Mouse (Mus musculus) limb, embryonic 11.5 days (tissue): ENCODE results near the gene Neurl1b. TPM values are rescaled to one million over a fixed set of nuclear protein-coding genes. Genes with fewer than 3 reads are reported as not detected.
A peak's percentile ranks its signal among the peaks of the same experiment; 100 is the strongest.

Source experiments
- ATAC-seq: fragments of 200-750 bp; cut with Nextera tagmentation; 2 replicates; pipeline ENCODE4 v1.8.0; 2017; ENCODE audit warnings: low read depth; ENCODE audit not compliant: insufficient number of reproducible peaks, low FRiP score, low TSS enrichment
- DNase-seq: peaks from one replicate; pipeline ENCODE4 v3.0.0-alpha.2; 2015; ENCODE audit warnings: low spot score
- H3K27ac ChIP-seq: fragments of 300-500 bp; sonication (generic); replicated peaks from 2 replicates; pipeline ENCODE4 v1.5.1; 2014; ENCODE audit warnings: low read depth, mild to moderate bottlenecking, low read length
- H3K27me3 ChIP-seq: fragments of 300-500 bp; sonication (generic); 2 replicates; pipeline ENCODE4 v1.6.1; 2014; ENCODE audit warnings: mild to moderate bottlenecking, low read length, mixed read lengths; ENCODE audit not compliant: control insufficient read depth, insufficient read depth
- H3K36me3 ChIP-seq: fragments of 300-500 bp; sonication (generic); 2 replicates; pipeline ENCODE4 v1.6.1; 2014; ENCODE audit warnings: mild to moderate bottlenecking, low read length, moderate library complexity, mixed read lengths; ENCODE audit not compliant: control insufficient read depth, insufficient read depth
- H3K4me1 ChIP-seq: fragments of 300-500 bp; sonication (generic); 2 replicates; pipeline ENCODE4 v1.6.1; 2014; ENCODE audit warnings: low read length, mixed read lengths; ENCODE audit not compliant: control insufficient read depth, insufficient read depth
- H3K4me2 ChIP-seq: fragments of 300-500 bp; sonication (generic); 2 replicates; pipeline ENCODE4 v1.6.1; 2014; ENCODE audit warnings: low read depth, mild to moderate bottlenecking, moderate library complexity; ENCODE audit not compliant: severe bottlenecking
- H3K4me3 ChIP-seq: fragments of 300-500 bp; sonication (generic); 2 replicates; pipeline ENCODE4 v1.5.1; 2014; ENCODE audit warnings: low read depth, low read length
- H3K9ac ChIP-seq: fragments of 300-500 bp; sonication (generic); 2 replicates; pipeline ENCODE4 v1.6.1; 2014; ENCODE audit warnings: mild to moderate bottlenecking, low read length
- H3K9me3 ChIP-seq: fragments of 300-500 bp; sonication (generic); 2 replicates; pipeline ENCODE4 v1.6.1; 2016; ENCODE audit warnings: low read length; ENCODE audit not compliant: control insufficient read depth
- WGBS: fragments of 180-500 bp; shearing (Covaris S2); extraction: QIAGEN DNeasy Blood & Tissue Kit; methylation state at CpG from one replicate; pipeline ENCODE4 v1.1.7; 2014; 5-methylcytosine and 5-hydroxymethylcytosine counted together
- polyA plus RNA-seq: library from polyadenylated mRNA; unstranded; fragments of >200 nt; fragmentation: Nextera tagmentation; extraction: Ambion mirVana; gene quantifications from 2 replicates; pipeline ENCODE4 v1.2.1, GENCODE M21; 2014

Neurl1b gene
- polyA plus RNA-seq, 1 experiment from 2014 or later = 0.21 TPM

DNA sequence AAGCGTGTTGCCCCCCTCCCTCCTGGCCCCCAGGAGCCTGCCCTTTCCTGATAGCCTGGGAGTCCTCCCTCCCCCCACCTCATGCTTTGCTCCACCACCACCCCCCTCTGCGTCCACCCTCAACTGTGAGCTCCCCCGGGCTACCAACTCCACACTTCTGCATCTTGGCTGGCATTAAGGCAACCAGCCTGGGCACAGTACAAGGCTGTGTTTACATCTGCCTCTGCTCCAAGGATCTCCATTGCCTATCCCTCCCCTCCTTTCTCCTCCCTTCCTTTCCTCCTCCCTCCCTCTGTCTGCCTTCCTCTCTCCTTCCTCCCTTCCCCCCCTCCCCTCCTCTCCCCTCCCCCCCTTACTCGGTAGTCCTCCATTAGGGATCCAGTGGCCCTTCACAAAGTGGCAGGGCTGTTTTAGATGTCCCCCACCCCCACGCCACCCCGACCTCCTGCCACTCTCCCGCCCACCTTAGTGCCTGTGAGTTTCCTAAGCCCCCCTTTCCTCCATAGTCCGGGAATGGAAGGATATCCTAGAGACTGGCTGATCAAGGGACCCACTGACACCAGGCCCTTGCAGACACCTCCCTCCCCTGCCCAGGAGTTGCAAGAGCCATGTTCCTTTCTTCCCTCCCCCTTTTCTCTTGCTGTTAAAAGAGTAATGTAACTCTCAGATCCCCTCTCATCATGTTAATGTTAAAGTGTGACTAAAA, 34.2 kb upstream of the Neurl1b start:
- no peak for DNase-seq
- no peak overlapping the region for H3K4me3 ChIP-seq
- no peaks in the 10 kb centered on the region for H3K27me3 ChIP-seq
- no peaks in the 10 kb centered on the region for H3K36me3 ChIP-seq
- 0 out of 2 replicates have a peak overlapping the region, but pooled peaks have one; percentile 10 for H3K4me2 ChIP-seq
- no peak for ATAC-seq
- no peaks in the 10 kb centered on the region for H3K9me3 ChIP-seq
- no peak overlapping the region for H3K27ac ChIP-seq
- H3K4me1 ChIP-seq = peaks cover 10% of the 10 kb centered on the region
- H3K9ac ChIP-seq = no peak overlapping the region
- WGBS = 44% methylated on average over 8 of the region's 8 CpGs

DNA sequence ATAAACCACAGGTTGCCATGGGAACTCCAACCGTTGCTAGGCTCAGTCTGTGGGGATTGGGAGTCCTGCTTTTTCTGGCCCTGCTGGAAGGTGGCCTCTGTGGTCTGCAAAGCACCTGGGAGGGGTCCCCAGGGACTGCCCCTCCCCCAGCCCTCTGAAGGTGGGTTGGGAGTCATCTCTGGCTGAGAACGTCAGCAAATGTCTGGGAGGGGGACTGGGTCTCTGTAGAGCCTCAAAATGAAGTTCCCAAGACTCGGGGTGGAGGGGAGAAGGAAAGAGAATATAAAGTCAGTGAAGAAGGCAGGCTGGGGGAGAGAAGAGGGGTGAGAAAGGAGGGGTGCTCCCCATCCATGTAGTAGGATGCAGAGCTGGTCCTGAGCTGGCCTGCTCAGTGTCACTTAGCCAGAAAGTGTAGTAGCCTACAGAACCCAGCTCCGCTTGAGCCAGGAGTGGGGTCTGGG, 33.6 kb upstream of the Neurl1b start:
- H3K9me3 ChIP-seq = no peaks in the 10 kb centered on the region
- H3K4me3 ChIP-seq = no peak overlapping the region
- ATAC-seq (no peak), DNase-seq (peak; percentile 38)
- H3K9ac ChIP-seq = no peak overlapping the region
- H3K27ac ChIP-seq = no peak overlapping the region
- no peaks in the 10 kb centered on the region for H3K36me3 ChIP-seq
- 0 out of 2 replicates have a peak overlapping the region, but pooled peaks have one; percentile 10 for H3K4me2 ChIP-seq
- no peaks in the 10 kb centered on the region for H3K27me3 ChIP-seq
- 40% methylated on average over 4 of the region's 4 CpGs for WGBS
- peaks cover 10% of the 10 kb centered on the region for H3K4me1 ChIP-seq

DNA sequence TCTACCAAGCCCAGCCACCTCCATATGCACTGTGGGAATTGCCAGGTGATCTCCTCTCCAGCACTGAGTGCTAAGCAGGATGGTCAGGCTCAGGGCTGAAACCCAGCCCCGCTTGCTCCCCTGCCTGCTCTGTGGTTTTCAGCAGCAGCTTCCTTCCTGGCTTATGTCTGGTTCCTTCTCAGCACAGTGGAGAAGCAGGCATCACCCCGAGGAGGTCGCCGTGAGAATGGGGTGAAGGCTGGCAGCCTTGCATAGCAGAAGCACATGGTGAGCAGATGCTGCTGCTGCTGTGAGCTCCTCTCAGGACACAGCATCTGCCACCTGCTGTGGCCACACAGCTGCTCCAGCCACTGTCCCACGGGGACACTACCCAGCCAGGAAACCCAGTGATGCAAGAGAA, 33.0 kb upstream of the Neurl1b start:
- Histone ChIP-seq H3K27me3 (no peaks in the 10 kb centered on the region), H3K9me3 (no peaks in the 10 kb centered on the region), H3K36me3 (no peaks in the 10 kb centered on the region), H3K4me3 (no peak overlapping the region), H3K9ac (no peak overlapping the region), H3K27ac (no peak overlapping the region), H3K4me1 (peaks cover 10% of the 10 kb centered on the region), H3K4me2 (no peak overlapping the region)
- DNase-seq = peak; percentile 28
- WGBS = 52% methylated on average over 5 of the region's 5 CpGs
- no peak for ATAC-seq

DNA sequence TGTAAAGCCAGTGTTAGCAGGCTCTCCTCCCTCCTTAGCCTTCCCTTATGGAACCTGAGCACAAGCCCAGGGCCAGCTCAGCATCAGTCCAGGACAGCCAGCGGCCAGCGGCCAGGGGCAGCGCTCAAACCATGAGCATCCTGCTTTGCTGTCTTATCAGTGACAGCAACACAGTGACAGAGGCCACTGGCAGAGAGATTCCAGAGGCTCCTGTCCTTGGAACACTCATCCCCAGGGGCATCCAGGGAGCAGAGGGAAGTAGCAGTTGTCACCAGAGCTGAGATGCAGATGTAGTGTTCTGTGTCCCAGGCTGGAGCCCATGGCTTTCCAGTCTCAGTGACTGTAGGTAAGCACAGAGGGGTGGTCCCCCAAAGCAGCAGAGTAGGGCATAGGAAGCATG, 32.5 kb upstream of the Neurl1b start:
- no peak overlapping the region for H3K4me3 ChIP-seq
- H3K4me1 ChIP-seq = peaks cover 10% of the 10 kb centered on the region
- ATAC-seq (no peak), DNase-seq (no peak)
- no peak overlapping the region for H3K27ac ChIP-seq
- H3K27me3 ChIP-seq = no peaks in the 10 kb centered on the region
- H3K36me3 ChIP-seq = no peaks in the 10 kb centered on the region
- H3K9me3 ChIP-seq = no peaks in the 10 kb centered on the region
- no peak overlapping the region for H3K9ac ChIP-seq
- 71% methylated on average over 3 of the region's 3 CpGs for WGBS
- no peak overlapping the region for H3K4me2 ChIP-seq

DNA sequence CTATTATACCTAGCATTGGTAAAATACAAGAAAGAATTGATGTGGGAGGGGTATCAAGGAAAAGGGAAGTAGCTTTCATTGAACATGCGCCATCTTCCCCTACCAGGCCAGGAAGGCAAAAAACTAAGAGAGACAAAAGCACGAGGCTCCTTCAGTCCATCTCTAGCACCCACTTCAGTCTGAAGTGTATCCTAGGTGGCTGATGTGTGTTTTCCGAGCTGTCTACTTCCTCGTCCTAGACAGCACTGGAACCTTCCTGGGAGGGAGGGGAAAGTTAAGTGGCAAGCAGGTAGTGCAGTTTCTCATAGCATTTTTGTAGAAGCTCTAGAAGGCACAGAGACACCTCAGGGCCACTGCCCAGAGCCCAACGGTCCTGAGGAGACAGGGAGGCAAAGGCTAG, 31.9 kb upstream of the Neurl1b start:
- Histone ChIP-seq H3K9me3 (no peaks in the 10 kb centered on the region), H3K27me3 (no peaks in the 10 kb centered on the region), H3K4me3 (no peak overlapping the region), H3K4me1 (peaks cover 10% of the 10 kb centered on the region), H3K4me2 (no peak overlapping the region), H3K36me3 (no peaks in the 10 kb centered on the region), H3K27ac (no peak overlapping the region), H3K9ac (no peak overlapping the region)
- DNase-seq (no peak), ATAC-seq (no peak)
- WGBS = 82% methylated on average over 5 of the region's 5 CpGs

DNA sequence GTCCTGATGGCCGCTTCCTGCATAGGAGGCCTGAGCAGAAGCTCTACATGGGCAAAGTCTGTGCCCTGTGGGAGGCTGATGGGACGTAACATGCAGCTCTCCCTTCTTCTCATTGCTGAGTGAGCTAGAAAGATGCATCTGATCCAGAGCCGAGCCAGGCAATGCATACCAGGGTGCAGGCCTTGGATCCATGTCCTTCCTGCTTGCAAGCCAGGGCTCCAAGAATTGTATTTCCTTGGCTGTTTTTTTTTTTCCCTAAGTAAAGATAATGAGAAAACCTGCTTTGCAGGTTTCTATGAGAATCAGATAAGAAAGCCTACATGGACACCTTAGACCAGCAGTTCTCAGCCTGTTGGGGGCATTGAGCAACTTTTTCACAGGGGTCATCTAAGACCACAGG, 30.5 kb upstream of the Neurl1b start:
- Histone ChIP-seq H3K36me3 (no peaks in the 10 kb centered on the region), H3K27ac (no peak overlapping the region), H3K4me2 (no peak overlapping the region), H3K27me3 (no peaks in the 10 kb centered on the region), H3K9ac (no peak overlapping the region), H3K4me3 (no peak overlapping the region), H3K4me1 (peaks cover 10% of the 10 kb centered on the region), H3K9me3 (no peaks in the 10 kb centered on the region)
- DNase-seq = no peak
- WGBS = 92% methylated on average over 3 of the region's 3 CpGs
- no peak for ATAC-seq

DNA sequence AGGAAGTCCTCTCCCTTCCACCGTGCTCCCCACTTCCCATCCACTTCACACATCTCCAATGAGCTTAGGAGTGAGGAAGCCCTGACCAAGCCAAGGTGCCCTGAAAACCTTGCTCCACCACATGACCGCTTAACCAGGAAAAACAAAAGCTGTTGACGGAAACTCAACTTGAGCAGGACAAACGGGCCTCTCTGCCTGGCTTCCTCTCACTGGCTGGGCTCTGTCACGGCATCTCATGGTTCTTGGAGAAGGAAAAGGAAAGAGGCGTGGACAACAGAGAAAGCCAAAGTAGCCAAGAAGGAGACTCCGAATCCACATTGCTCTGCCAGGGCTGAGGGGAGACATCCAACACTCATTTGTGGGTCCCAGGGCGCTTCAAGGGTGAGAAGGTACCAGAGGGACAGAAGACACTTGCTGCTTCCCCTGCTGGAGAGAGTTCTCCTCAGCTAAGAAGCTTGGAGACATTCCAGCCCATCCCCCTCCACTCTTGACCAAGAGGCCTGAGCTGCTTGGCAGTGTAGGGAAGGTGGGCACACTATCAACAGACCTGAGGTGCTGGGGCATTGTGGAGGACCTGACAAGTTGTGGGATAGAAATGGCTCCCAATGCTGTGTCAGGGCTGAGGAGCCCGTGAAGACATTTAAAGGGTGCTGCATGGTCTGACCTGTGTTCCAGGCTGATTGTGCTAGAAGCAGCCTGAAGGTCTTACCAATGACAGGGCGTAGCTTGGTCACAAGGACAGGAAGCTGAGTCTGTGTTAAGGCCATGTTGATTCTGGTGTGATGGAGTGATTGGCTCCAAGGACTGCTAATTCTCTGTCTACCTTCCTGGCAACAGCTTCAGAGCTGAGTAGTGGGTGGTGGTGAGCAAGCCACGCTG, 29.1 kb upstream of the Neurl1b start:
- Histone ChIP-seq H3K9me3 (no peaks in the 10 kb centered on the region), H3K36me3 (no peaks in the 10 kb centered on the region), H3K4me1 (peaks cover 10% of the 10 kb centered on the region), H3K27ac (no peak overlapping the region), H3K9ac (no peak overlapping the region), H3K4me3 (no peak overlapping the region), H3K27me3 (no peaks in the 10 kb centered on the region), H3K4me2 (no peak overlapping the region)
- ATAC-seq (no peak), DNase-seq (no peak)
- WGBS = 91% methylated on average over 11 of the region's 11 CpGs

DNA sequence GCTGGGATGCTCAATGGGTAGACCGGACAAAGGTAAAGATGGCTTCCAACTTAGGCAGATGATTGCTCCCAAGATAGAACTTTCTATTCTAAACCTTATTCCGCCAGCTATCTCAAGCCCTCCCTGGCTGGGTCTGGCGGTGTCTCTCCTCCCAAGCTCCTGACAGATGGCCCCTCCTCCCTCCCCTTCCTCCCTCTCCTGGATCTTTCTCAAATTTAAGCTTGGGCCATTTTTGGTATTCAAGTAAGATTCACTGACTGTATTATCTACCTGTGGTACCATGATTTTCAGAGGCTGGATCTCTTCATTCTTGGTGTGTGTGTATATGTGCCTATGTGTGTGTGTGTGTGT, 28.5 kb upstream of the Neurl1b start:
- Histone ChIP-seq H3K27ac (no peak overlapping the region), H3K4me3 (no peak overlapping the region), H3K4me2 (no peak overlapping the region), H3K27me3 (no peaks in the 10 kb centered on the region), H3K36me3 (no peaks in the 10 kb centered on the region), H3K9ac (no peak overlapping the region), H3K4me1 (peaks cover 4% of the 10 kb centered on the region; the same call in 1 of the 2 replicates), H3K9me3 (no peaks in the 10 kb centered on the region)
- 90% methylated on average over 3 of the region's 3 CpGs for WGBS
- DNase-seq = no peak
- no peak for ATAC-seq
